Mouse (Mus musculus) kidney, adult 2 months (tissue): ENCODE measurements at regions not wholly inside any gene's neighbourhood (a gene's known extent, or its start where the extent isn't known, plus 50 kb on each side); places are given as distances from the start of the nearest gene placed in this dataset.

Experiments
- DNase-seq: peaks from one replicate; pipeline ENCODE4 v3.0.0; 2021
- H3K27ac ChIP-seq: fragments of 200-500 bp; 2 replicates; pipeline ENCODE4 v1.5.1; 2012; ENCODE audit warnings: low read depth, low read length, control low read depth, inconsistent platforms; ENCODE audit not compliant: insufficient read depth
- H3K27me3 ChIP-seq: fragments of 200-500 bp; replicated peaks from 2 replicates; pipeline ENCODE4 v1.6.1; 2012; ENCODE audit warnings: mild to moderate bottlenecking, moderate library complexity, low read length, inconsistent platforms; ENCODE audit not compliant: control insufficient read depth, insufficient read depth
- H3K36me3 ChIP-seq: fragments of 200-500 bp; 2 replicates; pipeline ENCODE4 v1.6.1; 2012; ENCODE audit warnings: mild to moderate bottlenecking, moderate library complexity, low read length, inconsistent platforms; ENCODE audit not compliant: control insufficient read depth, insufficient read depth
- H3K4me1 ChIP-seq: fragments of 200-500 bp; 2 replicates; pipeline ENCODE4 v1.6.1; 2011; ENCODE audit warnings: low read length; ENCODE audit not compliant: control insufficient read depth, insufficient read depth
- H3K4me3 ChIP-seq: fragments of 200-500 bp; 2 replicates; pipeline ENCODE4 v1.5.1; 2011; ENCODE audit warnings: mild to moderate bottlenecking, low read depth, low read length, control low read depth; ENCODE audit not compliant: insufficient read depth
- CTCF ChIP-seq: fragments of 200-500 bp; conservative IDR thresholded peaks from 2 replicates; pipeline ENCODE4 v1.5.1; 2011; ENCODE audit warnings: low read depth, mild to moderate bottlenecking, control low read depth, low read length, moderate library complexity, mixed read lengths; ENCODE audit not compliant: insufficient read depth, insufficient read length
- POLR2A ChIP-seq: fragments of 200-500 bp; IDR thresholded peaks from one replicate; pipeline ENCODE4 v1.6.1; 2011; ENCODE audit warnings: low read depth, low read length, control low read depth
- WGBS: fragments of 180-500 bp; shearing (Covaris S2); methylation state at CpG from one replicate; pipeline ENCODE4 v1.1.7; 2018; 5-methylcytosine and 5-hydroxymethylcytosine counted together

DNA sequence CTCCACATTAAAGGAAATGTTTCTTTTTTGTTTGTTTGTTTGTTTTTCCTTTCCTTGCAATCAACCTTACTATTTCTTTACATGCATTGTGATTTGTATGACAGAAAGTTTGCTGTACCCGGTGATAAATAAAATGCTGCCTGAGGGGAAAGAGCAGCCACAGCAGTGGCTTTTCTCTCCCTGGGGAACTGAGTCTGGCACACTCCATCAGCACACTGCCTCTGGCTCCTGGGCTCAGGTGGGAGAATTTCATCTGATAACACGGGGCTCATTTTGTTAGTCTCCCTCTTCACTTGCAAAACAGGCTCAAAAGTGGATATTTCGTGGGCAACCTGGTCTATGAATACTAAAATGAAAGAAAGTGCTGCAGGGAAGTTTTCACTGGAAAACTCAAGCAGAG, 454.1 kb upstream of the Sphkap start:
- no peak for TF ChIP-seq POLR2A
- no peak for TF ChIP-seq CTCF
- H3K27ac ChIP-seq: no peak overlapping the region
- DNase-seq: no peak
- 60% methylated on average over 3 of the region's 3 CpGs for WGBS
- no peaks in the 10 kb centered on the region for H3K4me1 ChIP-seq
- H3K36me3 ChIP-seq: no peaks in the 10 kb centered on the region
- H3K4me3 ChIP-seq: no peak overlapping the region
- no peaks in the 10 kb centered on the region for H3K27me3 ChIP-seq

DNA sequence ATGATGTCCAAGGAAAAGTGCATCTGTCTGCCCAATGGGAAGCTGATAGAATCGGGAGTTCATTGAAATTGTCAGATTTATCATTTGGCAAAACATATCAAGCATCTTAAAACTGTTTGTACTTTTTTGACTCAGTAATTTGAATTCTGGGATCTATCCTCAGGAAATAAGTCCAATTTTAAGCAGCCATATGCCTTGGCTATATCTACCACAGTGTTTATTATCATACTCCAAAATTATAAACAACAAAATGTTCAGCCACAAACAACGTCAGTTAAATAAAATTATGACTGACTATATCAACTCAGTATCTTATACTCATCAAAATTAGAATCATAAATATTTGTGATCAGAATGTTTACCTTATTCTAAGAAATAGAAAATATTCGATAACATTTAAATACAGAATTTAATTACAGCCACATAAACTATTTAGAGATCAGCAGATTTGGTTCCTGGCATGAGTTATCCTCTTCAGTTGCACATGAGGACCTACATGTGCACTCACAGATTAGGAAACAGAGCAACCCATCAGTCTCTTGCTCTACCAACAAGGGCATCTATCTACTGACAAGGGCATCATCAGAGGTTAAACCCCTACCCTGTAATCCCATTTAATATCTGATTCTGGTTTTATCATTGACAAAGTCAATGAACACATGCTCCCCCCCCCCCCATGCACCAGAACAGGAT, 451.9 kb upstream of the Sphkap start:
- TF ChIP-seq POLR2A (no peak), CTCF (no peak)
- Histone ChIP-seq H3K4me1 (no peaks in the 10 kb centered on the region), H3K4me3 (no peak overlapping the region), H3K36me3 (no peaks in the 10 kb centered on the region), H3K27me3 (no peaks in the 10 kb centered on the region), H3K27ac (no peak overlapping the region)
- no peak for DNase-seq
- 91% methylated on average over 3 of the region's 3 CpGs for WGBS

DNA sequence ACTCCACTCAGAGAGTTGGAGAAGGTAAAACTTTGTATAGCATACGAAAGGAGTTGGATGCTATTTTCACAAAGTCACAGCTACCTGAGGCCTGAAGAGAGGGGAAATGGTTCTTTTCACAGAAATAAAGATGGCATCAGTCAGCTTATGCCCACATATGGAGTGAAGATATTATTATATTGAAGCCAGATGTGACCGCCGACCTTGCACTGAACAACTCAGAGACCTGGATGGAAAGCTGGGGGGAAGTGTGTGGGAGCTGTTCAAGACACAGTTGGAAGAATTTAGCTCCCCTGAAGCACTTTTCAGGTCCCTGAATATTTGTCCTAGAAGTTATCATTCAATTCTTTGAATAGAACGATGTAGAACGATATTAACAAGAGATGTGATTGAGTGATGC, 446.0 kb upstream of the Sphkap start:
- Histone ChIP-seq H3K4me3 (no peak overlapping the region), H3K4me1 (no peaks in the 10 kb centered on the region), H3K27me3 (no peaks in the 10 kb centered on the region), H3K27ac (no peak overlapping the region), H3K36me3 (no peaks in the 10 kb centered on the region)
- TF ChIP-seq CTCF (no peak), POLR2A (no peak)
- DNase-seq: no peak
- WGBS: 87% methylated on average over 5 of the region's 5 CpGs

DNA sequence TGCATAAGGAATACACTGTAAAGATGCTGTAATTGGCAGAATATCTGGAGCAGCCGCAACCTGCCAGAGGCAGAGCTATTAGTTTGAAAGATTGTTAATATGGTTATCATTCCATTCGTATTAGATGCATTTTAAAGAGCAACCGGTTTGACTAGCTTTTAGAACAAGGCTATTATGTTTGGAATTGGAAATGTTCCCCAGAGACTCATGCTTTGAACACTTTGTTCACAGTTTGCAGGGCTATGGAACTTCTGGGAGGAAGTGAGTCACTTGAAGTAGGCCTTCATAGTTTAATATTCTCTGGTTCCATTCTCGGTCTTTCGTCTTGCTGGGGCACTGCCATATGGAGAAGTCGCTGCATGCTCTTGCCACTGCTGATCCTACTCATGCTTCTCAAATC, 443.1 kb upstream of the Sphkap start:
- no peak for TF ChIP-seq POLR2A
- Histone ChIP-seq H3K27me3 (no peaks in the 10 kb centered on the region), H3K4me3 (no peak overlapping the region), H3K36me3 (no peaks in the 10 kb centered on the region), H3K27ac (no peak overlapping the region), H3K4me1 (no peaks in the 10 kb centered on the region)
- no peak for DNase-seq
- 72% methylated on average over 6 of the region's 6 CpGs for WGBS

DNA sequence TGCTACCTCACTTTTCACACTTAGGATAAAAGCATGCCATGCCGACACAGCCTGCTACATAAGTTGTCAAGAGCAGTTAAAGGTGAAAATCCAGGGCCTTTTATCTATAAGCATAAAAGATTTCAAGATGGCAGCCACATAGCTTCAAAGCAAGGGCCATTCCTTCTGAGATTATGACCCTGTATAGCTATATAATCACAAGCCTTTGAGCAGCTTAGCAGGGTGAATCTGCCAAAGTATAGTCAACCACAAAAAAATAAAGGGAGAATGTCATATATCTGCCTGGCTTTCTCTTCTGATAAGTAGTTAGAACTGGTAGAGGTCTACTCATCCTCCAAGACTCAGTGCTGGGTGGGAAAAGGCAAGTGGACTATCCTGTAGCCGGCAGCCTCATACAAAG, 440.4 kb upstream of the Sphkap start:
- no peaks in the 10 kb centered on the region for H3K36me3 ChIP-seq
- no peak for DNase-seq
- 89% methylated on average over 2 of the region's 2 CpGs for WGBS
- no peak for TF ChIP-seq CTCF
- no peak for TF ChIP-seq POLR2A
- H3K4me3 ChIP-seq: no peak overlapping the region
- no peaks in the 10 kb centered on the region for H3K27me3 ChIP-seq
- no peaks in the 10 kb centered on the region for H3K4me1 ChIP-seq
- H3K27ac ChIP-seq: no peak overlapping the region

DNA sequence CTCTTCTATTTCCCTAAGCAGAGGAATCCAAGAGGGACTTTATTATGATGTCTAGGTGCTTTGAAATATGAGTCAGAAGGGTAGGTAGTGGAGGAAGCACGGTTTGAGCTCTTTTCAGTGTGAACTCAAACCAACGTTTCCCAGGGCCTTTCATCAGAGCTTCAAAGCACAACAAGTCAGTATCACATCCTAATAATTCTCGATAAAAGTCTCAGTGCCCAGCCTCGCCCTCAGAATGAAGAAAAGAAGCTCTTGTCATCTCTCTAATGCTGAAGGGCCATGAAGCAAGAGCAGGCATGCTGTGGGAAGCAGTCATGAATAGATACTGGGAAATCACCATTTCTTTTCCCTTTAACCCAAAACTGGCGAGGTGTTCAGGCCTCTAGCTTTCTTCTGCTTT, 440.0 kb upstream of the Sphkap start:
- no peaks in the 10 kb centered on the region for H3K27me3 ChIP-seq
- no peak for TF ChIP-seq POLR2A
- TF ChIP-seq CTCF: no peak
- no peaks in the 10 kb centered on the region for H3K4me1 ChIP-seq
- no peaks in the 10 kb centered on the region for H3K36me3 ChIP-seq
- WGBS: 65% methylated on average over 5 of the region's 5 CpGs
- DNase-seq: no peak
- no peak overlapping the region for H3K4me3 ChIP-seq
- no peak overlapping the region for H3K27ac ChIP-seq

DNA sequence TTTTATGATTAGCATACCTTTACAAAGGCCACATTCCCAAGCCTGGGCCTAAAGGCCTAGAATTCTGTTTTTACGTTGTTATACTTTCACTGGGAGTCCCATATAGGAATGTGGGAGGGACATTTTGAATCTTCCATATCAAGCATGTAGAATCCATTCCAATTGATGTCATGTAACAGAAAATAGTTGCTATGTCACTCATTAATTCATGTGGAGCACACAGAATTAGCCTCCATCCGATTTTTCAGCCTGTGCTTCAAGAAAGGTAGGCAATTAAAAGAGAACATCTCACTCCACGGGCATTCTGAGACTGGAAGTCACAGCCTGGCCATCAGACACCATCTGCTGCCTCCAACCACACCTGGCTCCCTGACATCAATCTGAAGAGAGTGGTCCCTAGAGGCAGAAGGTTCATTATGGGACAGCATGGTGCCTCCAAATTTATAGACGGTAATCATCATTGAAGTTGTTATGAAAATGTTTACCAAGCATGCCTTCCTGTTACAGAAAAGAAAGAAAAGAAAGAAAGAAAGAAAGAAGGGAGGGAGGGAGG, 436.9 kb upstream of the Sphkap start:
- Histone ChIP-seq H3K27me3 (no peaks in the 10 kb centered on the region), H3K36me3 (no peaks in the 10 kb centered on the region), H3K4me1 (no peaks in the 10 kb centered on the region), H3K4me3 (no peak overlapping the region), H3K27ac (no peak overlapping the region)
- TF ChIP-seq POLR2A (no peak), CTCF (no peak)
- WGBS: 63% methylated on average over 4 of the region's 4 CpGs
- no peak for DNase-seq
